Mouse (Mus musculus): ENCODE results near the gene Trim30b. TPM values are rescaled to one million over a fixed set of nuclear protein-coding genes. Genes with fewer than 3 reads are reported as not detected.
A peak's percentile ranks its signal among the peaks of the same experiment; 100 is the strongest.
"Not testable (repeated sequence)": the region's sequence is repeated elsewhere in the genome, so short reads cannot be mapped to it uniquely, and the experiment has no call there.

Trim30b gene
- polyA plus RNA-seq (2015; fragmentation: Nextera tagmentation; extraction: Ambion mirVana) = not detected in 2 replicates

DNA sequence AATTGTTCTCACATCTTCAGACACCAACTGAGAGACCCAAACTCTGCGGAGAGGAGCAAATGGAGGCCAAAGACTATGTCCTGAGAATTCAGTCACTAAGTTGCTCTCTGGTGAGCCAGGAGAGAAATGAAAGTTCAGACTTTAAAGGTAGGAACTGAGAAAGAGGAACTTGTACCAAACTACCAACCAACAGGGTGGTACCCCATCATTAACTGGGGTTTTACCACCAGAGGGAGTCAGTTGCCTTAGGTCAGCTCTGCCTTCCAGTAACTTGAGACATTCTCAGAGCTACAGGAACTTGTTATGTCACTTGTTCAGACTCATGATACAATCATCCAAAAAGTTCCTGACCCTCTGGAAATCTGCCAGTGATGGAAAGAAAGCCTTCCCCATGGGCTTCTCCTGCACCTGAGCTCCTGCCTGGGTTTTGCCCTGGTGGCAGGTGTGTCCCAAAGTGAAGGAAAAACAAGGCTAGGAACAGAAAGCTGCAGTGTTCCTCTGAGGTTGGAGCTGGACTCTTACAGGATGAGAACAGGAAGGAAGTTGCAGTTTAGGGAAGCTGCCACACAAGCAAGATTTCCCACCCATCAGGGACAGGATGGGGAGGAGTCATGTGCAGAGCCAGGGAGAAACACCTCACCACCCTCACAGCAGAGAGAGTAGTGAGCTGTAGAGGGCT is at the start of gene Trim30b:
TSS of gene Trim30b (minus strand) at position 149 of the 679 bp plus-strand sequence.
- no peaks in the 10 kb centered on the region for H3K4me1 ChIP-seq
- H3K4me2 ChIP-seq (replicated peaks) = no peak within 1 kb of the TSS
- no peak for ATAC-seq (replicated peaks)
- WGBS = 61% methylated on average over 1 of the region's 1 CpGs
- H3K27me3 ChIP-seq = no peaks in the 10 kb centered on the region
- no peak within 1 kb of the TSS for H3K9ac ChIP-seq (replicated peaks)
- no peaks in the 10 kb centered on the region for H3K9me3 ChIP-seq
- H3K4me3 ChIP-seq = no peak within 1 kb of the TSS
- H3K27ac ChIP-seq (replicated peaks) = no peak within 1 kb of the TSS
- no peaks in the 10 kb centered on the region for H3K36me3 ChIP-seq

DNA sequence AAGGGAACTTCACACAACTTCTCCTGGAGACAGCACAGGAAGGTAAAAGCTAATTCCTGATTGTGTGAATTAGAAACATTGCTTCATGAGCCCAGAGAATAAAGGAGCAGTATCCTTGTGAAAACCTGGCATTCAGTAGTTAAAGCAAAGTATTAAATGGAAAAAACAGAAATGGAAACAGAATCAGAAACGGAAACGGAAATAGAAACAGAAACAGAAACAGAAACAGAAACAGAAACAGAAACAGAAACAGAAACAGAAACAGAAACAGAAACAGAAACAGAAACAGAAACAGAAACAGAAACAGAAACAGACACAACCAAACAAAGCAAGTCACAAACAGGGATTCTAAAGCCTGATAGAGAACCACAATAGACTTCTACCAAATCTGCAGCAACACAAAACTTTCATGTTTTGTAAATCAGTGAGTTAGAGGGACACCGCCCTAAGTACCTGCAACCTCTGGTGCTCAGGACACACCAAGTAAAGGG is 34.8 kb upstream of the Trim30b start:
- Histone ChIP-seq H3K4me1 (no peaks in the 10 kb centered on the region), H3K4me2 (replicated peaks) (no peak overlapping the region), H3K9ac (replicated peaks) (no peak overlapping the region), H3K36me3 (no peaks in the 10 kb centered on the region), H3K9me3 (no peaks in the 10 kb centered on the region), H3K4me3 (no peak overlapping the region), H3K27me3 (no peaks in the 10 kb centered on the region), H3K27ac (replicated peaks) (no peak overlapping the region)
- WGBS = 84% methylated on average over 3 of the region's 3 CpGs
- ATAC-seq (replicated peaks) = no peak

DNA sequence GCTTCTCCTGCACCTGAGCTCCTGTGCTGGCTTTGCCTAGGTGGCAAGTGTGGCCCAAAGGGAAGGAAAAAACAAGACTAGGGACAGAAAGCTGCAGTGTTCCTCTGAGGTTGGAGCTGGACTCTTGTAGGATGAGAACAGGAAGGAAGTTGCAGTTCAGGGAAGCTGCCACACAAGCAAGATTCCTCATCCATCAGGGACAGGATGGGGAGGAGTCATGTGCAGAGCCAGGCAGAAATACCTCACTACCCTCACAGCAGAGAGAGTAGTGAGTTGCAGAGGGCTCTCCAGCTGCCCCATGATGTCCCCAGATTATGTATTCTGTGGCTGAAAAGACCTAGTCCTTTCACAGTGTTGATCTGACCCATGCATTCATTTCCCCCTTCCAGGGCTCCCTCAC is 31.5 kb upstream of the Trim30b start:
- Histone ChIP-seq H3K27me3 (no peaks in the 10 kb centered on the region), H3K27ac (replicated peaks) (no peak overlapping the region), H3K4me1 (no peaks in the 10 kb centered on the region), H3K9me3 (no peaks in the 10 kb centered on the region), H3K4me3 (no peak overlapping the region), H3K4me2 (replicated peaks) (no peak overlapping the region), H3K36me3 (no peaks in the 10 kb centered on the region), H3K9ac (replicated peaks) (no peak overlapping the region)
- ATAC-seq (replicated peaks) = no peak

- WGBS = 87% methylated on average over 1 of the region's 1 CpGs
- H3K27me3 ChIP-seq = no peaks in the 10 kb centered on the region
- H3K4me1 ChIP-seq = no peaks in the 10 kb centered on the region
- no peak within 1 kb of the TSS for H3K4me3 ChIP-seq
- ATAC-seq (replicated peaks) = no peak
- no peak within 1 kb of the TSS for H3K4me2 ChIP-seq (replicated peaks)
- H3K9me3 ChIP-seq = no peaks in the 10 kb centered on the region
- H3K9ac ChIP-seq (replicated peaks) = no peak within 1 kb of the TSS
- H3K27ac ChIP-seq (replicated peaks) = no peak within 1 kb of the TSS
- no peaks in the 10 kb centered on the region for H3K36me3 ChIP-seq
These were observed 31.0 kb upstream of the Trim30b start, which contains the start of gene Trim30c for GRCm38 (mm10) chr7:104400698-104401097. TSS of gene Trim30c (minus strand) at chr7:104400837.

DNA sequence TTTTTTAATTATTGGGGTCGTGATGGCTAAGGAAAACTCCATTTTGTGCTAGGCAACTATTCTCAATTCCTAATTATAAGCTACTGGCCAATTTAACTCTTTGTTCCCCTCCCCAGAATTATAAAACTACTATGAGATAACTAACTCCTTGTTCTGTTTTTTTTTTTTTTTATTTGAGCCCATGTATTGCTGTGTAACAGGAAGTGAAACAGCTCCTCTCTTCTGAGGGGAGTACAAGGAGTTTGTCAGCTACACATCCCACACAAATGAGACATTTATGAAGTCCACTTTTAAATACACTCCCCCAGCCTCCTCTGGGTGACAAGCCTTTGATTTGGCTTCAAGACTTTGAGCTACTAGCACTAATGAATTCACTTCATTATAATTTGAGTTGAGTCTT is 28.8 kb upstream of the Trim30b start:
- Histone ChIP-seq H3K4me3 (no peak overlapping the region), H3K27me3 (no peaks in the 10 kb centered on the region), H3K27ac (replicated peaks) (no peak overlapping the region), H3K4me1 (no peaks in the 10 kb centered on the region), H3K9ac (replicated peaks) (no peak overlapping the region), H3K36me3 (no peaks in the 10 kb centered on the region), H3K9me3 (no peaks in the 10 kb centered on the region), H3K4me2 (replicated peaks) (no peak overlapping the region)
- ATAC-seq (replicated peaks) = no peak
- 51% methylated on average over 1 of the region's 1 CpGs for WGBS

DNA sequence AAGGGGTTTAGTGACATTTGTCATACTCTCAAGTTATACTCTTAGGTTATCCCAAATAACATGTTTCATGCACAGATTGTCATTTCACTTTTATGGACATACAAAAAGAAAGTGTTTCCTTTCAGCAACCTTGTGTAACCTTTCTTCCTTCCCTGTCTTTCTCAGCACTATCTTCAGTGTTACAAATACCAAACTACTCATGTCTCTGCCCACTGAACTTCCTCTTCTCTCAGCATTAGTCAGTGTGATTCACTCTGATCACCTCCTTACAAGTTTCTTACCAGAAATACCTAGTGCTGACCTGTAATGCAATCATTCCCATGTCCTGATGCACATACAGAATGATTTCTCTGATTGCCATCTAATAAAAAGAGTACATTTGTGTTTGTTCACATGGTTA is 3.3 kb downstream of the Trim30b start:
- no peak overlapping the region for H3K27ac ChIP-seq (replicated peaks)
- no peaks in the 10 kb centered on the region for H3K36me3 ChIP-seq
- no peaks in the 10 kb centered on the region for H3K9me3 ChIP-seq
- H3K4me3 ChIP-seq = no peak overlapping the region
- no peak overlapping the region for H3K4me2 ChIP-seq (replicated peaks)
- no peaks in the 10 kb centered on the region for H3K27me3 ChIP-seq
- H3K9ac ChIP-seq (replicated peaks) = no peak overlapping the region
- ATAC-seq (replicated peaks) = no peak
- no peaks in the 10 kb centered on the region for H3K4me1 ChIP-seq

DNA sequence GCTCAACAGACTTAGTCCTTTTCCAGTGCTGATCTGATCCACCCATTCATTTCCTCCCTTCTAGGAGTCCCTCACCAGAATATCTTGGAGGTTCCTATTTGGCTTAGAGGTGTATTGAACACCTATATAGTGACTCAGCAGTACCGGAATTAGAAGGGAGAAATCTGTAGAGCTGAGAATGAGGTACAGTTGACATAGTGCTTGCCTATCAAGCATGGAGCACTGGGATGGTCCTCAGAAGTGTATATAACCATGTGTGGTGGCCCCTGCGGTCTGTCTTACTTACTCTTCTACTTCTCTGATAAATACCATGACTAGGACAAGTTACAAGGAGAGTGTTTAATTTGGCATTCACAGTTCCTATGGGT is 16.1 kb downstream of the Trim30b start:
- WGBS = 84% methylated on average over 2 of the region's 2 CpGs
- no peak overlapping the region for H3K27ac ChIP-seq (replicated peaks)
- H3K4me3 ChIP-seq = no peak overlapping the region
- no peaks in the 10 kb centered on the region for H3K27me3 ChIP-seq
- peak; percentile 16; the same call in 1 of the 2 replicates for ATAC-seq (replicated peaks)
- H3K9me3 ChIP-seq = no peaks in the 10 kb centered on the region
- H3K36me3 ChIP-seq = no peaks in the 10 kb centered on the region
- H3K4me2 ChIP-seq (replicated peaks) = no peak overlapping the region
- no peak overlapping the region for H3K9ac ChIP-seq (replicated peaks)
- peaks cover 7% of the 10 kb centered on the region; the same call in 1 of the 2 replicates for H3K4me1 ChIP-seq

DNA sequence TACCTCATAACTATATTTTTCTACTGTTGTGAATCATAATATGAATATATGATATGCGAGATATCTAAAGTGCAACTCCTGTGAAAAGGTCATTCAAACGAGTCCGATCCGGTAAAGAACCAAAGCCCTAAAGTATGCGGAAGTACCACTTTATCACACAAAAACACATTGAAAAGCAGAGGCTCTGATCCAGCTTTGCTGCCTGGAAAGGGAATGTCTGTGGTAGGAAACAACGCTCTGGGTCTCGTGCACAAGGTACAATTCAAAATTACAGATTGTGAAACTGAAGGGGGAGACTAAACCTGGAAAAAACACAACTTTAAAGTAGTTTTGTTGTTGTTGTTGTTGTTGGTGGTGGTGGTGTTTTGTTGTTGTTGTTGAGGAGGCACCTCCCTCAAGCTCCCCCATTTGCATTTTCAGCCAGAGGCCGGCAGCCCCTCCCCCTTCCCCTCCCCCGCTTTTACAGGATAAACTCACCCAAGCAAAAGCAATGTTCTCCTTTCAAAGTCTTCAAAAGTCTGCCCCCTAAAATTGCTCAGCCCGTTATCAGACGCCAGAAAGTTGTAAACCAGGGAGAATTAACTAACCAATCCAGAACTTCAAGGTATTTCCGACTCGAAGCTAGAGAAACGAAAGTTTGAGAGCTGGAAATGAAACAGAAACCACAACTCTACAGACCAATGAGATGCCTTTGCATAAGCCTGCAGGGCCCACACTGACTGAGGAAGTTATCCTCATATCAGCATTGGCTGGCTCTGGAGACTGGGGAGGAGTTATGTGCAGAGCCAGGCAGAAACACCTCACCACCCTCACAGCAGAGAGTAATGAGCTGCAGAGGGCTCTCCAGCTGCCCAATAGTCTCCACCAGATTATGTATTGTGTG is 16.7 kb downstream of the Trim30b start, which contains the start of gene Trim12c:
TSS of gene Trim12c (minus strand) at position 646 of the 883 bp plus-strand sequence.
- no peak within 1 kb of the TSS for H3K9ac ChIP-seq (replicated peaks)
- 8% methylated on average over 14 of the region's 14 CpGs for WGBS
- peak within 1 kb of the TSS; percentile 28 for H3K4me3 ChIP-seq
- peak within 1 kb of the TSS; percentile 28 for H3K4me2 ChIP-seq (replicated peaks)
- no peak within 1 kb of the TSS for H3K27ac ChIP-seq (replicated peaks)
- peak; percentile 95 for ATAC-seq (replicated peaks)
- no peaks in the 10 kb centered on the region for H3K27me3 ChIP-seq
- H3K4me1 ChIP-seq = peaks cover 7% of the 10 kb centered on the region; the same call in 1 of the 2 replicates
- no peaks in the 10 kb centered on the region for H3K9me3 ChIP-seq
- no peaks in the 10 kb centered on the region for H3K36me3 ChIP-seq

DNA sequence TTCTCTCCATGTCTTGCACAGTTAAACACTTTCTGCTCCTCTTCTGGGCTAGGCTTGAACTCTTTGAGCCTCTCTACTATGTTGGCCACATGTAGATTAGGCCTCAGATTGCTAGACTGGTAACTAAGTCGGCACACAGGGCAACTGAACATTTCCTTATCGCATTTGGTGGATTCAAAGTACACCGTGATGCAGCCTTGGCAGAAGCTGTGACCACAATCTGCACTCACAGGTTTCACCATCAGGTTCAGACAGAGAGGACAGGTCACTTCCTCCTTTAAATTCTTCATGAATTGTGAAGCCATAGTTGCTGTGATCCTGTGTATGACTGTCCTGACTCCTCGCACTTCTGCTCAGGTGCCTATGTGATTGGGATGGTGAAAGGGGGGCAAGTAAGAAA is 21.6 kb downstream of the Trim30b start:
- not testable (repeated sequence) for H3K27ac ChIP-seq (replicated peaks); H3K4me2 ChIP-seq (replicated peaks); H3K9me3 ChIP-seq; H3K4me1 ChIP-seq; H3K27me3 ChIP-seq; H3K9ac ChIP-seq (replicated peaks); H3K36me3 ChIP-seq; ATAC-seq (replicated peaks); H3K4me3 ChIP-seq
- 85% methylated on average over 4 of the region's 4 CpGs for WGBS

GRCm38 (mm10) chr7:104340744-104341143 is 28.9 kb downstream of the Trim30b start:
- H3K4me1 ChIP-seq; H3K27me3 ChIP-seq; H3K9ac ChIP-seq (replicated peaks); ATAC-seq (replicated peaks); H3K27ac ChIP-seq (replicated peaks); H3K4me3 ChIP-seq; H3K4me2 ChIP-seq (replicated peaks); H3K36me3 ChIP-seq; H3K9me3 ChIP-seq: not testable (repeated sequence)
- WGBS = 92% methylated on average over 4 of the region's 4 CpGs

DNA sequence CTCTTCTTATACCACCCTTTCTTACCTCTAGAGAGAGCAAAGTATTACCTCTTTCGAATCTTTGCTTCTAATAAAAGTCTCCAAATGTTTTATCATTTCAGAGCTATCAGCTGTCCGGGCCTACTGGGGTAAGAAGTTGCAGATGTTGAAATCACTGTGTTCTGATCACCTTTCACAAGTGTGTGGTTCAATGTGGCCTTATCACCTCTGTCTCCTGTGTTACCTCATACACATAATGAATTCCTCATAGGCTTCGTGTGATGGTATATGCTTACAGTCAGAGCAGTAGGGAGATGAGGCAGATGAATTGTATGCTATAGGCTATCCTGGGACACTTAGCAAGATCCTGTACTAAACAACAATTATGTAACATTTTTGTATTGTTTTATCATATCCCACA is 34.1 kb downstream of the Trim30b start:
- ATAC-seq (replicated peaks); H3K27me3 ChIP-seq; H3K4me2 ChIP-seq (replicated peaks); H3K4me1 ChIP-seq; H3K27ac ChIP-seq (replicated peaks); H3K9ac ChIP-seq (replicated peaks); H3K4me3 ChIP-seq; H3K9me3 ChIP-seq; H3K36me3 ChIP-seq: not testable (repeated sequence)
- WGBS = 93% methylated on average over 3 of the region's 3 CpGs

GRCm38 (mm10) chr7:104329171-104329570 is 40.5 kb downstream of the Trim30b start, which contains the start of gene Trim34b:
TSS of gene Trim34b (plus strand) at chr7:104329471.
- not testable (repeated sequence) for ATAC-seq (replicated peaks)

More at GRCm38 (mm10) chr7:104329171-104329570, 40.5 kb downstream of the Trim30b start, which contains the start of gene Trim34b:
- H3K27ac ChIP-seq (replicated peaks); H3K27me3 ChIP-seq; H3K4me1 ChIP-seq; H3K4me3 ChIP-seq; H3K9me3 ChIP-seq; H3K36me3 ChIP-seq; H3K9ac ChIP-seq (replicated peaks); H3K4me2 ChIP-seq (replicated peaks): not testable (repeated sequence)
- WGBS = 94% methylated on average over 2 of the region's 2 CpGs
